Mouse (Mus musculus): Measurements from ENCODE around the gene Hmgxb4. TPM values are rescaled to one million over a fixed set of nuclear protein-coding genes. Genes with fewer than 3 reads are reported as not detected.
"Not testable (repeated sequence)": the region's sequence is repeated elsewhere in the genome, so short reads cannot be mapped to it uniquely, and the experiment has no call there.

The Hmgxb4 gene
- 29.8 and 32.4 TPM in 2 replicates for polyA plus RNA-seq (2014; fragmentation: Nextera tagmentation; extraction: Ambion mirVana)

- no peaks in the 10 kb centered on the region for H3K36me3 ChIP-seq (ENCODE audit: control insufficient read depth, insufficient read depth, low read length)
- peak within 1 kb of the TSS; percentile 99 for H3K9ac ChIP-seq (ENCODE audit: low read depth, low read length)
- no peaks in the 10 kb centered on the region for H3K27me3 ChIP-seq (replicated peaks; ENCODE audit: control insufficient read depth, insufficient read depth, low read length)
- no peaks in the 10 kb centered on the region for H3K9me3 ChIP-seq (ENCODE audit: control insufficient read depth, low read length)
- H3K4me2 ChIP-seq: peak within 1 kb of the TSS; percentile 83
- WGBS: 15% methylated on average over 8 of the region's 8 CpGs
- ATAC-seq (replicated peaks; ENCODE audit: low FRiP score): no peak
- peaks cover 4% of the 10 kb centered on the region; the same call in 1 of the 2 replicates for H3K4me1 ChIP-seq (replicated peaks; ENCODE audit: control insufficient read depth, insufficient read depth, low read length)
- peak within 1 kb of the TSS; percentile 95 for H3K27ac ChIP-seq (ENCODE audit: low read depth, low read length)
- no peak for DNase-seq (ENCODE audit: low spot score)
- peak within 1 kb of the TSS; percentile 81 for H3K4me3 ChIP-seq (ENCODE audit: low read depth, low read length)
These were observed at the start of gene Hmgxb4 for GRCm38 (mm10) chr8:74993081-74993474. TSS of gene Hmgxb4 (plus strand) at chr8:74993356.

GRCm38 (mm10) chr8:74949445-74949844 lies 43.7 kb upstream of the Hmgxb4 start:
- no peak for ATAC-seq (replicated peaks; ENCODE audit: low FRiP score)
- Histone ChIP-seq H3K4me2 (no peak overlapping the region), H3K4me3 (ENCODE audit: low read depth, low read length) (no peak overlapping the region), H3K4me1 (replicated peaks; ENCODE audit: control insufficient read depth, insufficient read depth, low read length) (no peaks in the 10 kb centered on the region), H3K27ac (ENCODE audit: low read depth, low read length) (no peak overlapping the region), H3K36me3 (ENCODE audit: control insufficient read depth, insufficient read depth, low read length) (no peaks in the 10 kb centered on the region), H3K27me3 (replicated peaks; ENCODE audit: control insufficient read depth, insufficient read depth, low read length) (no peaks in the 10 kb centered on the region), H3K9ac (ENCODE audit: low read depth, low read length) (no peak overlapping the region), H3K9me3 (ENCODE audit: control insufficient read depth, low read length) (no peaks in the 10 kb centered on the region)
- 82% methylated on average over 1 of the region's 1 CpGs for WGBS
- no peak for DNase-seq (ENCODE audit: low spot score)

- no peak overlapping the region for H3K9ac ChIP-seq (ENCODE audit: low read depth, low read length)
- no peaks in the 10 kb centered on the region for H3K4me1 ChIP-seq (replicated peaks; ENCODE audit: control insufficient read depth, insufficient read depth, low read length)
- WGBS: 48% methylated on average over 5 of the region's 5 CpGs
- no peak overlapping the region for H3K27ac ChIP-seq (ENCODE audit: low read depth, low read length)
- no peak overlapping the region for H3K4me3 ChIP-seq (ENCODE audit: low read depth, low read length)
- H3K9me3 ChIP-seq (ENCODE audit: control insufficient read depth, low read length): no peaks in the 10 kb centered on the region
- H3K27me3 ChIP-seq (replicated peaks; ENCODE audit: control insufficient read depth, insufficient read depth, low read length): no peaks in the 10 kb centered on the region
- no peaks in the 10 kb centered on the region for H3K36me3 ChIP-seq (ENCODE audit: control insufficient read depth, insufficient read depth, low read length)
- H3K4me2 ChIP-seq: no peak overlapping the region
- no peak for ATAC-seq (replicated peaks; ENCODE audit: low FRiP score)
- DNase-seq (ENCODE audit: low spot score): no peak
These were observed 29.2 kb upstream of the Hmgxb4 start for GRCm38 (mm10) chr8:74963983-74964382.

GRCm38 (mm10) chr8:74970286-74970685 lies 22.9 kb upstream of the Hmgxb4 start:
- 88% methylated on average over 3 of the region's 3 CpGs for WGBS
- DNase-seq (ENCODE audit: low spot score); H3K36me3 ChIP-seq (ENCODE audit: control insufficient read depth, insufficient read depth, low read length); H3K4me1 ChIP-seq (replicated peaks; ENCODE audit: control insufficient read depth, insufficient read depth, low read length); H3K4me2 ChIP-seq; H3K27me3 ChIP-seq (replicated peaks; ENCODE audit: control insufficient read depth, insufficient read depth, low read length); H3K9me3 ChIP-seq (ENCODE audit: control insufficient read depth, low read length); ATAC-seq (replicated peaks; ENCODE audit: low FRiP score); H3K4me3 ChIP-seq (ENCODE audit: low read depth, low read length); H3K9ac ChIP-seq (ENCODE audit: low read depth, low read length); H3K27ac ChIP-seq (ENCODE audit: low read depth, low read length): not testable (repeated sequence)

GRCm38 (mm10) chr8:74971636-74972035 lies 21.5 kb upstream of the Hmgxb4 start:
- Histone ChIP-seq H3K27ac (ENCODE audit: low read depth, low read length) (no peak overlapping the region), H3K36me3 (ENCODE audit: control insufficient read depth, insufficient read depth, low read length) (no peaks in the 10 kb centered on the region), H3K9me3 (ENCODE audit: control insufficient read depth, low read length) (no peaks in the 10 kb centered on the region), H3K4me1 (replicated peaks; ENCODE audit: control insufficient read depth, insufficient read depth, low read length) (no peaks in the 10 kb centered on the region; the same call in 1 of the 2 replicates), H3K4me3 (ENCODE audit: low read depth, low read length) (no peak overlapping the region), H3K27me3 (replicated peaks; ENCODE audit: control insufficient read depth, insufficient read depth, low read length) (no peaks in the 10 kb centered on the region), H3K9ac (ENCODE audit: low read depth, low read length) (no peak overlapping the region), H3K4me2 (no peak overlapping the region)
- DNase-seq (ENCODE audit: low spot score) (no peak), ATAC-seq (replicated peaks; ENCODE audit: low FRiP score) (no peak)
- 65% methylated on average over 4 of the region's 4 CpGs for WGBS

- 54% methylated on average over 7 of the region's 7 CpGs for WGBS
- H3K9me3 ChIP-seq (ENCODE audit: control insufficient read depth, low read length): no peaks in the 10 kb centered on the region
- H3K36me3 ChIP-seq (ENCODE audit: control insufficient read depth, insufficient read depth, low read length): no peaks in the 10 kb centered on the region
- ATAC-seq (replicated peaks; ENCODE audit: low FRiP score) (no peak), DNase-seq (ENCODE audit: low spot score) (no peak)
- H3K27ac ChIP-seq (ENCODE audit: low read depth, low read length): no peak overlapping the region
- H3K9ac ChIP-seq (ENCODE audit: low read depth, low read length): no peak overlapping the region
- H3K4me2 ChIP-seq: no peak overlapping the region
- H3K4me3 ChIP-seq (ENCODE audit: low read depth, low read length): no peak overlapping the region
- no peaks in the 10 kb centered on the region for H3K27me3 ChIP-seq (replicated peaks; ENCODE audit: control insufficient read depth, insufficient read depth, low read length)
- H3K4me1 ChIP-seq (replicated peaks; ENCODE audit: control insufficient read depth, insufficient read depth, low read length): no peaks in the 10 kb centered on the region; the same call in 1 of the 2 replicates
These were observed 20.8 kb upstream of the Hmgxb4 start for GRCm38 (mm10) chr8:74972322-74972883.

GRCm38 (mm10) chr8:74973121-74973869 lies 19.9 kb upstream of the Hmgxb4 start:
- Histone ChIP-seq H3K36me3 (ENCODE audit: control insufficient read depth, insufficient read depth, low read length) (no peaks in the 10 kb centered on the region), H3K4me3 (ENCODE audit: low read depth, low read length) (no peak overlapping the region), H3K9ac (ENCODE audit: low read depth, low read length) (no peak overlapping the region), H3K4me2 (no peak overlapping the region), H3K27me3 (replicated peaks; ENCODE audit: control insufficient read depth, insufficient read depth, low read length) (no peaks in the 10 kb centered on the region), H3K27ac (ENCODE audit: low read depth, low read length) (no peak overlapping the region), H3K9me3 (ENCODE audit: control insufficient read depth, low read length) (no peaks in the 10 kb centered on the region), H3K4me1 (replicated peaks; ENCODE audit: control insufficient read depth, insufficient read depth, low read length) (no peaks in the 10 kb centered on the region; the same call in 1 of the 2 replicates)
- ATAC-seq (replicated peaks; ENCODE audit: low FRiP score) (no peak), DNase-seq (ENCODE audit: low spot score) (no peak)
- 77% methylated on average over 8 of the region's 8 CpGs for WGBS

- H3K36me3 ChIP-seq (ENCODE audit: control insufficient read depth, insufficient read depth, low read length): no peaks in the 10 kb centered on the region
- no peak overlapping the region for H3K27ac ChIP-seq (ENCODE audit: low read depth, low read length)
- no peaks in the 10 kb centered on the region for H3K27me3 ChIP-seq (replicated peaks; ENCODE audit: control insufficient read depth, insufficient read depth, low read length)
- H3K4me2 ChIP-seq: no peak overlapping the region
- 77% methylated on average over 2 of the region's 2 CpGs for WGBS
- ATAC-seq (replicated peaks; ENCODE audit: low FRiP score) (no peak), DNase-seq (ENCODE audit: low spot score) (no peak)
- no peaks in the 10 kb centered on the region for H3K9me3 ChIP-seq (ENCODE audit: control insufficient read depth, low read length)
- H3K9ac ChIP-seq (ENCODE audit: low read depth, low read length): no peak overlapping the region
- H3K4me1 ChIP-seq (replicated peaks; ENCODE audit: control insufficient read depth, insufficient read depth, low read length): no peaks in the 10 kb centered on the region; the same call in 1 of the 2 replicates
- no peak overlapping the region for H3K4me3 ChIP-seq (ENCODE audit: low read depth, low read length)
These were observed 19.3 kb upstream of the Hmgxb4 start for GRCm38 (mm10) chr8:74973904-74974303.

- Histone ChIP-seq H3K27ac (ENCODE audit: low read depth, low read length) (no peak overlapping the region), H3K36me3 (ENCODE audit: control insufficient read depth, insufficient read depth, low read length) (no peaks in the 10 kb centered on the region), H3K27me3 (replicated peaks; ENCODE audit: control insufficient read depth, insufficient read depth, low read length) (no peaks in the 10 kb centered on the region), H3K9ac (ENCODE audit: low read depth, low read length) (no peak overlapping the region), H3K4me2 (no peak overlapping the region), H3K4me1 (replicated peaks; ENCODE audit: control insufficient read depth, insufficient read depth, low read length) (peaks cover 2% of the 10 kb centered on the region), H3K4me3 (ENCODE audit: low read depth, low read length) (no peak overlapping the region), H3K9me3 (ENCODE audit: control insufficient read depth, low read length) (no peaks in the 10 kb centered on the region)
- ATAC-seq (replicated peaks; ENCODE audit: low FRiP score) (no peak), DNase-seq (ENCODE audit: low spot score) (no peak)
- WGBS: 52% methylated on average over 1 of the region's 1 CpGs
These were observed 15.7 kb upstream of the Hmgxb4 start for GRCm38 (mm10) chr8:74977427-74977826.

All from liver, embryonic 11.5 days (tissue).